Mouse (Mus musculus) adrenal gland, postnatal 10 days (tissue): ENCODE results near the gene S1pr4. TPM values are rescaled to one million over a fixed set of nuclear protein-coding genes. Genes with fewer than 3 reads are reported as not detected.

Experiments
- DNase-seq: peaks from one replicate; pipeline ENCODE4 v3.0.0; 2021; ENCODE audit warnings: mixed read lengths
- total RNA-seq, 2 experiments: library from RNA; stranded (reverse); gene quantifications; 2 replicates each; pipeline ENCODE4 v1.2.3; 2021

The S1pr4 gene
- total RNA-seq, 2 experiments from 2014 or later = 2.9 TPM

DNA sequence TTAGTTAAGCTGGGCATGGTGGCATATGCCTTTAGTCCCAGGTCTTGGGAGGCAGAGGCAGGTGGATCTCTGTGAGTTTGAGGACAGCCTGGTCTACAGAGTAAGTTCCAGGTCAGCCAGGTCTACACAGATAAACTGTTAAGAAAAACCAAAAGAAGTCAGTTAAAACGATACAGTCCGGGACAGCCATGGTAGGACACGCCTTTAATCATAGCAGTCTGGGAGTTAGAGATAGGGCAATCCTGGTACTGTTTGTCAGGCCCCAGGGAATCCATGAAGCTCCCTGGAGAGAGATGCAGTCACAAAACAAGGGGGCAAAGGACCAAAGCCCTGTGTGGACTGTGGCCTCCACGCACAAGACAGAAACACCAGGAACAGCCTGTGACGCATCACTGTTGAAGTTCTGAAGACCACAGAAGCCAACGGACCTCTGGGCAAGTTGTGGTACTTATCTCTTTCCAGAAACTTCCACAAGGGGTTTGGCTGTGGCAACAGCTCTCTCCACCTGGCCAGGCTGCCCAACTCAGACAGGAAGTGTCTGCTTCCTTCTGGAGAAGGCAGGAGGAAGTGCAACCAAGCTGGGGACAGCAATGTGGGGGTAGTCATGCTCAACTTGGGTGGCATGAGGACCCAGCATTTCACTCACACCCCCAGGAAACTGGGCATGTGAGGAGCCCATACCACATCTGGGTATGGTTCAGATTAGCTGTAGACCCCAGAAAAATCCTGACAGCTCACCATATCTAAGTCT is 19.5 kb upstream of the S1pr4 start:
- no peak for DNase-seq

DNA sequence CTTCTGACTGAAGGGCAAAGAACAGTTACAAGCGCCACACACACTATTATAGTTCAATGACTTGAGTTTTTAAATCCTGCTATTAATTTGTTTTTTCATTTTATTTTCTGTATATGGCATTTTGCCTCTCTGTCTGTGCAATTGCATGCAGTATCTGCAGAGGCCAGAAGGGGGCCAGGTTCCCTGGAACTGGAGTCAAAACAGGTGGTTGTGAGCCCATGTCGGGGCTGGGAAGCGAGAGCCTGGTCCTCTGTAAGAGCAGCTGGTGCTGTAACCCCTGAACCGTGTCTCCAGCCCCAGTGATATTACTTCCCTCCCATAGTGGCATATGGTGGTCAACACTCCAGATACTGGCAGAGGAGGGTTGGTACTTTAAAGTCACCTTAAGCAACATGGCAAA is 18.6 kb upstream of the S1pr4 start:
- DNase-seq = peak; percentile 83

- no peak for DNase-seq
Observed at GRCm38 (mm10) chr10:81517227-81517626, 17.3 kb upstream of the S1pr4 start.

- no peak for DNase-seq
Observed at GRCm38 (mm10) chr10:81513798-81514197, 13.9 kb upstream of the S1pr4 start.

DNA sequence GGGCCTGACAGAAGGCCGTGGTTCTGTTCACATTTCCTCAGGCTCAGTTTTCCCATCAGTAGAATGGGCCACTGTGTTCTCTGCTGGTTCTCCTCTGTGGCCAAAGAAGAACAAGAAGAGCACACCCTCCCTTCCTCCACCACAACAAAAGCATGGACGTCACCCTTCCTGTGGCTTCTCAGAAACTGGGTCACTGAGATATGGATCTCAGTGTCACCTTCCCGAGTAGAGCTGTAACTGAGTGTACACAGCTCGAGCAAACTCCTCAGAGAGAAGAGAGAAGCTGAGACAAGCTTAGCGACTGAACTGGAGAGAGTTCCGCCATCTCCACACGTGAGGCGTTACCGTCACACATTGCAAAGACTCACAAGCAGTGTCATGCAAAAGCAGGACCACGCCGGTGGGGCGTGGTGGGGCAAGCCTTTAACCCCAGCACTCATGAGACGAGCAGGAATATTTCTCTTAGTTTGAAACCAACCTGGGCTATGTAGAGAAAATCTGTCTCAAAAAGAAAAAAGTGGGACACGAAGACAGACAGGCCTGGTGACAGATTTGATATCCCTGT is 10.4 kb upstream of the S1pr4 start:
- DNase-seq = no peak

GRCm38 (mm10) chr10:81507691-81508489 is 8.0 kb upstream of the S1pr4 start:
- DNase-seq = no peak

DNA sequence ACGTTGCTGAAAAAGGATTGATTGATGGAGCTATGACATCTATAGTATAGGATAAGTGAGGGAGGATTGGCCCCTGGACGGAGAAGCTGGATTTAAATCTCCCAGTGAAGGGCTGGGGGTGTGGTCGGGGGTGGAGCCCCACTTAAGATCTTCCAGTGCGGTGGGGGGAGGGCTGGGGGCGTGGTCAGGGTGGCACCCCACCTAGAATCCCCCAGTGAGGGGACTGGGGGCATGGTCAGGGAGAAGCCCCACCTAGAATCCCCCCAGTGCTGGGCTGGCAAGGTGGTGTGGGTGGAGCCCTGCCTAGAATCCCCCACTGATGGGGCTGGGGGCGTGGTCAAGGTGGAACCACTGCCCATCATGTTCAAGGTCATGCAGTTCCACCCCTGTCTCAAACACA is 7.2 kb upstream of the S1pr4 start:
- no peak for DNase-seq

GRCm38 (mm10) chr10:81505016-81505664 is 5.2 kb upstream of the S1pr4 start:
- no peak for DNase-seq

GRCm38 (mm10) chr10:81502658-81503057 is 2.7 kb upstream of the S1pr4 start:
- DNase-seq = peak; percentile 96

DNA sequence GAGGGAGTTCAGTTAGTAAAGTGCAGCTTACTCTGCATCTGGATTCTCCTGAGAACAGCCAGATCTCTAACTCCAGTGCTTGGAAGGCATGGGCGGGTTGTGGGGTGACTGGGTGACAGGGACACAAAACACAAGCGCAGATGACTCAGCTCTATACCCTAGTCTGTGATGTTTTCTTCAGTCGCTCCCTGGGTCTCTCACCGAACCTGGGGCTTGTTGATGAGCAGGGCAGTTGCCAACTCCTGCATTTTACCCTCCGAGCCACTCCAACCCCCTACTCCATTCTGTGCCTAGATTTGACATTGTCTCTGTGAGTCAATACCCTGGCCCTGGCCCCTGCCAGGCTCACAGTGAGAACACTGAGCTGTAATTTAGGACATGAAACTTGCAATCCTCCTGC is 1.9 kb upstream of the S1pr4 start:
- DNase-seq = no peak

DNA sequence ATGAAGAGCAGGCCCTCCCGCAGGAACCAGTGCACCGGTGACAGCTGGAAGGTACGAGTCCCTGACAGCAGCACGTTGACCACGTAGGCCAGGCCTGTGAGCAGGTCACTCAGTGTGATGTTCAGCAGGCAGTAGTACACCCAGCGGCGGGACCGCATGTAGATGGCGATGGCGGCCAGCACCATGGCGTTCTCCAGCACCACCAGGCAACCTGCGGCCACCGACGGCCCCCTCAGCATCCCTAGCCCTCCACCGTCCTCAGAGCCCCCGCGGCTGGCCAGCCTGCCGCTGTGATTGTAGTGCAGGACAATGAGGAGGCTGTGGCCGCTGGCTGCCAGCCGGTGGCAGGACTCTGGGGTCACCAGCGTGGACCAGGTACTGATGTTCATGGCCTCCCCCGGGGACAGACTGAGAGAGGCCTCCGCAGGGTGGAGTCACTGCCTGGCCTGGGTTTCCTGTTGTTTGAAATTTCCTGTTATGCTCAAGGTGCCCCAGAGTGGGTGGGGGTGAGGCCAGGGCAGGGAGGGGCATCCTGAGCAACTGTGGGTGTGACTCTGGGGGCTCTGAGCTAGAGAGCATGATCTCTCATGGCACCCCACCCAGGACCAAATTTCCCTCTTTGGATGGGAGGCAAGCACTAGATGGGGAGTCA is 556 bp downstream of the S1pr4 start:
- no peak for DNase-seq

DNA sequence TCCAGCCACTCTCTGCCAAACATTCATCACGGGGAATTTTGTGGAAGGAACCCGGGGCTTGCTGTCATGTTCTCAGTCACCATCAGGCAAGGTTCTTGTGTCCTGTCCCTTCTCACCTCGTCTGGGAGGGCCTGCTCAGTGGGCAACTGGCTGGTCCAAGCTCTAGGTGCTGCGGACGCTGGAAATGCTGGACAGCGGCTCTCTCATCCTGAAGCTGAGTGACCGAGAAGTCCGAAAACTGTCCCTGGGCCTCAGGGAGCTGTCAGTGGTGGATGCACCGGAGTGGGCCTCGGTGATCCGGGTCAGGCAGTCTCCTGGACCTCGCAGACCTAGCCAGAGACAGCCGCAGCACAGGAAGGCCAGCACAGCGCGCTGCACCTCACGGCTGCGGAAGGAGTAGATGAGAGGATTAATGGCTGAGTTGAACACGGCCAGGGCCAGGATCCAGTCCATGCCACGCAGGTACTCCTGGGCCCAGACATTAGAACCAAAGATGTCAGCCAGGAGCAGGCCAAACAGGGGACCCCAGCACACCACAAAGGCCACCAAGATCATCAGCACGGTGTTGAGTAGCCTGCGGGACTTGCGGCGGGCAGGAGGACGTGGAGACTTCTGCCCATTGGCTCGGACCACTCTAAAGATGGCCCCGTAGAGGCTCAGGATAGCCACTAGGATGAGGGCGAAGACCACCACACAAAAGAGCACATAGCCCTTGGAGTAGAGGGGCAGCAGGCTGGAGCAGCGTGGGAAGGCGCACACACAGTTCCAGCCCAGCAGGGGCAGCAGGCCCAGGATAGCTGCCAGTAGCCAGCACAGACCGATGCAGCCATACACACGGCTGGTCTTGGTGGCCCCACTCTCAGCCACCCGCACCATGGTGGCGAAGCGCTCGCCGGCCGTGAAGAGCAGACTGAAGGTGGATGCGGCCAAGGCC is 1.3 kb downstream of the S1pr4 start:
- DNase-seq = no peak

DNA sequence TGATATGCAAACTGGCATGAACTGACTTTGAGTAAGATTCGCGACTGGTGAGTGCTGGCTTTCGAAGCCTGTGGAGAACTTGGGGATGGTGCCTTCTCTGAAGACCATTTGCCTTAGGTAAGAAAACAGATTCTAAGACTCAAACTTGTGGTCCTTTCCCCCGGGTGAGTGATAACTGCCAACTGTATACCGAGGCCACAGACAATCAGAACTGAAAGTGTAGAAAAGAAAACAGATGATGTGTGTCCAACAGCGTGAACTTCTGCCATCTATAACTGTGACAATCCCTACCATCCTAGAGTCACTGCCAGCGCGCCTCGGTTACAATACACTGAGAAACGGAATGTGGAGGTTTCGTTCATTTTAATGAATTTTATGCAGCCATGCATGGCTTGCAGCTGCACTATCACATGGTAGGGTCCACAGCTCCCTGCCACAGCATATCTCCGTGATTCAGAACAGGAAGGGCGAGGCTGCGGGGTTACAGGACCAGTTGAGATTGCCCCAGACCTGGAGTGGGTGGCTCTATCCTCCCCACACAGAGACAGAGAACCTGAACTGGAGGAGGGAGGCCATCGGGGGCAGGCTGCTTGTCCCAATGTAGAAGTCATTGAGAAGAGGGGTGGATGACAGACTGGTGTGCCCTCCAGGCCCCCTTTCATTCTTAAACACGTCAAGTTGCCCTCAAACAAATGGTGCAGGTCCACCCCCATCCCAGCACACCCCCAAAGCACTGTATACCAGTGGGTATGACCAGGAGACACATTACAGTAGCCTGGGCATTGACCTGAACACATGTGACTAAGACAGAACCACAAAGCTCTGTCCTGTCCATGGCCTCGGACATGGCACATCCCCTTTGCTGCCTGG is 2.3 kb downstream of the S1pr4 start:
- DNase-seq = no peak

GRCm38 (mm10) chr10:81496969-81497368 is 3.0 kb downstream of the S1pr4 start:
- no peak for DNase-seq

DNA sequence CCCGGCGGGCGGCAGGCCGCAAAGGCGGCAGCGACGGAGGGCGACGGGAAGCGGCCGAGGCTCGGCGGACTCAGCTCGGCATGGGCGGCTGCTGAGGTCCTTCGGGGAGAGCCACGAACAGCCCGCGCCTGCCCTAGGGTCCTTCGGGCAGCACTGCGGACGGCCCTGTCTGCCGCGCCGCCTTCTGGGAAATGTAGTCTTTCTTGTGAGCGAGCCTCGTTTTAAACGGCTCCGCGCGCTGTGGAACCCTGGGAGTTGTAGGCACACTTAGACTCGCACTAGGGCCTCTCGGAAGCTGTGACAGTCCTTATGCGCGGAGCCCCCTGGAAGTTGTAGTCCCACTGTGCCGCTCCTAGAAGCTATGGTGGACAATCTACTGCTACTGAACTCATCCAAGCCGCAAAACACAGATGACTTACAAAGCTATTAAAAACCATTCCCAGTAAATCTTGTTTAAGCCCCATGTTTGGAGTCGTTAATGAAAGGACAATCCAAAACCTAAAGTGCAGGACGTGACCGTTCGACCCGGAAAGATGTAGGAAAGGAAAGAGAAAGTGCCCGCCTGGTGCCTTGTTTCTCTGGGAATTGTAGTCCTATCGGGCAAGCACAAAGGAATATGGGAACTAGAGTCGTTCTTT is 3.5 kb downstream of the S1pr4 start, which contains the start of gene Ncln:
Gene Ncln, minus strand, starts transcription at position 129 of the 638 bp plus-strand sequence.
- DNase-seq = peak; percentile 98

DNA sequence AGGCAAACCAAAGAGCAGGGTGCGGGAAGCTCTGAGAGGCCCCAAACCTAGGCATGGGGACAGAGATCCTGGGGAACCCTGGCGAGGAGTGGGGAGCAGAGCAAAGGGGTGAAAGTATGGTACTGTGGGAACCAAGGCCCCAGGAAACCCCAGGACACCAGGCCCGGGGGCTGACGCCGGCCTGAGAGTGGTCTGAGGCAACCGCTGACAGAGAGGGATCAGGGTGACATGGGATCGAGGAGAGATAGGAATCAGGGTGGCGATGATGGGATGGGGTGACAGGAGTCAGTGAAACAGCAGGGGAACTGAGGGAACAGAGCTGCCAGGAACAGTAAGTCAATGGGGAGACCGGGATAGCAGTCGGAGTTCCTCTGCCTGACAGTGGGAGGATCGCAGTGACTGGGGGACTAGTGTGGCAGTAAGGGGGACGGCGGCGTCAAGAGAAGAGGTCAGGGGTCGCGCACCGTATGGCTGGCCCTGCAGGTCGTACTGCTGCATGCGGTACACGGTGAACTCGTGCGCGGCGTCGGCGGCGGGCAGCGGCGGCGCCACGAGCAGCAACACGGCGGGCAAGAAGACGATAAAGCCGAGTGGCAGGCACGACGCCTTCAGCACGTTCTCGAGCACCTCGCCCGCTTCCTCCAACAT is 4.2 kb downstream of the S1pr4 start:
- no peak for DNase-seq

GRCm38 (mm10) chr10:81495151-81495550 is 4.8 kb downstream of the S1pr4 start:
- no peak for DNase-seq

DNA sequence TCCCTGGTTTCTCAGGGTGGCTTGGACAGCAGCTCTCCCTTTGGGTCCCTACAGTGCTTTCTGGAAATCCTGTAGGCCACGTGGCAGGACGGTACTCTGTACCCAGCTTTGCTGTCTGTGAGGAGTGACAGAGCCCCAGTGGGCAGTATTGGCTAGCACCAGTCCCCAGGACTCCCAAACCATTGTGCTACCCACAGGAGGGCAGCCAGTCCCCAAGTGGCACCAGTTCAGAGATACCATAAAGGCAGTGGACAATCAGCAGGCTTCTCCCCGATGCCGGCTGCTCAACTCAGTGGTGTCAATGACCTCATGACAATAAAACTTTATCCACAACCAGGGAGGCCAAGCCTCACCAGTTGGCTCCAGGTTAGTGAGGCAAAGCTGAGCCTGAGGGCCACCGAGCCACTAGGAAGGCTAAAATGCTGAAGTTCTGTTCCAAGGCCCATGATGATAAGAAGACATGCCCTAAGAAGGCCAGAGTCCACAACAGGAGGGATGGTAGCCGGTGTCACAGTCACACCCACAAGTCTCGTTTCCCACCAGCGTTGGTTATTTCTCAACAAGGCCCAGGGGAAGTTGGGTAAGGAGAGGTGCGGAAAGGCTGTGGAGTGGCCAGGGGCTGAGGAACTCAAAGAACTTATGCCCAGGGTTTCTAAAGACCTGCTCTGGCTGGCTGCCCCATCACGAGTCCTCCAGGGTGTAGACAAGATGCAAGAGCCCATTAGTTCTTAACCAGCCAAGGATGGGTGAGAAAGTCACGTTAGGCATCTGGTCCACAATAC is 5.5 kb downstream of the S1pr4 start:
- DNase-seq = no peak
